Mouse (Mus musculus): ENCODE results near the gene Mad1l1.

- TF ChIP-seq CTCF (IDR thresholded peaks at IDR 0.05; ENCODE audit: extremely low read depth, insufficient read depth, insufficient read length, insufficient replicate concordance) (no peak), POLR2A (IDR thresholded peaks at IDR 0.05; ENCODE audit: low read depth, low read length) (no peak)
These were observed 63.9 kb downstream of the Mad1l1 start for GRCm38 (mm10) chr5:140257439-140257838.

All from spleen, adult 2 months (tissue).